Mouse (Mus musculus) CH12.LX (cell line): Measurements from ENCODE around the gene Sufu. TPM values are rescaled to one million over a fixed set of nuclear protein-coding genes. Genes with fewer than 3 reads are reported as not detected.

ENCODE experiments used
- DNase-seq: peaks from one replicate; pipeline ENCODE4 v3.0.0-alpha.2; 2013; ENCODE audit errors: extremely low read depth
- H3K27ac ChIP-seq: 2 replicates; pipeline ENCODE4 v1.5.1; 2012; ENCODE audit warnings: low read depth, mild to moderate bottlenecking, control low read depth, moderate library complexity; ENCODE audit not compliant: insufficient read depth
- H3K27me3 ChIP-seq: replicated peaks from 2 replicates; pipeline ENCODE3; 2012; ENCODE audit warnings: inconsistent platforms
- H3K36me3 ChIP-seq, 2 experiments: replicated peaks in 1 of 2; 2 replicates each; pipeline versions ENCODE3 to v1.6.1; 2012; ENCODE audit warnings: inconsistent platforms in 1 of 2, low read length in 1 of 2, mild to moderate bottlenecking in 1 of 2, mixed read lengths in 1 of 2, moderate library complexity in 1 of 2; ENCODE audit not compliant: control insufficient read depth in 1 of 2, insufficient read depth in 1 of 2
- H3K4me1 ChIP-seq, 2 experiments: 2 replicates each; pipeline ENCODE4 v1.6.1; 2012; ENCODE audit warnings: inconsistent platforms in 1 of 2, moderate library complexity in 1 of 2; ENCODE audit not compliant: insufficient read depth in 2 of 2, control insufficient read depth in 1 of 2
- H3K4me2 ChIP-seq: 2 replicates; pipeline ENCODE4 v1.6.1; 2012; ENCODE audit warnings: low read depth, mild to moderate bottlenecking, control low read depth; ENCODE audit not compliant: poor library complexity, insufficient read depth, severe bottlenecking
- H3K4me3 ChIP-seq, 3 experiments: fragments of 150-350 bp in 1 of 3; sonication (generic) in 1 of 3; replicated peaks in 1 of 3; 2 replicates each; pipeline versions ENCODE3 to v1.5.1; 2011 to 2012; ENCODE audit warnings: low read depth in 2 of 3, low read length in 2 of 3, mild to moderate bottlenecking in 2 of 3, moderate library complexity in 2 of 3, control low read depth in 1 of 3, improper control_type of control experiment in 1 of 3, inconsistent platforms in 1 of 3, mixed read lengths in 1 of 3; ENCODE audit not compliant: poor library complexity in 1 of 3
- H3K79me2 ChIP-seq: replicated peaks from 2 replicates; pipeline ENCODE4 v1.6.1; 2012; ENCODE audit warnings: mild to moderate bottlenecking, moderate library complexity; ENCODE audit not compliant: control insufficient read depth, poor library complexity, insufficient read depth, severe bottlenecking; ENCODE audit errors: extremely low read depth
- H3K9ac ChIP-seq: 2 replicates; pipeline ENCODE4 v1.6.1; 2012; ENCODE audit warnings: low read depth, mild to moderate bottlenecking, control low read depth, moderate library complexity; ENCODE audit not compliant: insufficient read depth
- H3K9me3 ChIP-seq: replicated peaks from 2 replicates; pipeline ENCODE3; 2012; ENCODE audit warnings: low read length, inconsistent platforms, mixed read lengths
- BHLHE40 ChIP-seq: IDR thresholded peaks from 2 replicates; pipeline ENCODE4 v1.6.1; 2011; ENCODE audit warnings: mild to moderate bottlenecking, low read depth, low read length, improper control_type of control experiment
- CHD1 ChIP-seq: IDR thresholded peaks from 2 replicates; pipeline ENCODE4 v1.6.1; 2012; ENCODE audit warnings: low read depth, low read length, improper control_type of control experiment, inconsistent platforms
- CTCF ChIP-seq, 2 experiments: IDR thresholded peaks in 1 of 2; conservative IDR thresholded peaks in 1 of 2; 2 replicates each; pipeline ENCODE4 v1.5.1; 2011 to 2012; ENCODE audit warnings: low read depth in 2 of 2, low read length in 2 of 2, improper control_type of control experiment in 1 of 2, inconsistent platforms in 1 of 2, mild to moderate bottlenecking in 1 of 2, moderate library complexity in 1 of 2
- E2F4 ChIP-seq: IDR thresholded peaks from 2 replicates; pipeline ENCODE4 v1.6.1; 2011; ENCODE audit warnings: low read depth, low read length, improper control_type of control experiment; ENCODE audit not compliant: insufficient replicate concordance
- ELF1 ChIP-seq: IDR thresholded peaks from 2 replicates; pipeline ENCODE4 v1.6.1; 2014; ENCODE audit warnings: low read depth, mild to moderate bottlenecking, inconsistent platforms, low read length, improper control_type of control experiment
- EP300 ChIP-seq: IDR thresholded peaks from 2 replicates; pipeline ENCODE4 v1.6.1; 2011; ENCODE audit warnings: low read length, improper control_type of control experiment
- ETS1 ChIP-seq: conservative IDR thresholded peaks from 2 replicates; pipeline ENCODE4 v1.6.1; 2012; ENCODE audit warnings: low read depth, mild to moderate bottlenecking, inconsistent platforms, low read length, improper control_type of control experiment, moderate library complexity
- GABPA ChIP-seq: IDR thresholded peaks from 2 replicates; pipeline ENCODE4 v1.6.1; 2012; ENCODE audit warnings: low read depth, low read length, improper control_type of control experiment, inconsistent platforms; ENCODE audit not compliant: insufficient replicate concordance
- HCFC1 ChIP-seq: IDR thresholded peaks from 2 replicates; pipeline ENCODE4 v1.6.1; 2012; ENCODE audit warnings: low read depth, mild to moderate bottlenecking, inconsistent platforms, low read length, improper control_type of control experiment
- IRF4 ChIP-seq: IDR thresholded peaks from 2 replicates; pipeline ENCODE4 v1.6.1; 2014; ENCODE audit warnings: low read depth, mild to moderate bottlenecking, inconsistent platforms, low read length, improper control_type of control experiment
- JUN ChIP-seq: IDR thresholded peaks from 2 replicates; pipeline ENCODE4 v1.6.1; 2011; ENCODE audit warnings: low read depth, mild to moderate bottlenecking, low read length, improper control_type of control experiment, moderate library complexity; ENCODE audit not compliant: insufficient read depth
- KAT2A ChIP-seq: IDR thresholded peaks from 2 replicates; pipeline ENCODE4 v1.6.1; 2012; ENCODE audit warnings: low read length, improper control_type of control experiment, inconsistent platforms; ENCODE audit not compliant: insufficient replicate concordance
- MAX ChIP-seq: IDR thresholded peaks from 2 replicates; pipeline ENCODE4 v1.6.1; 2011; ENCODE audit warnings: low read length, improper control_type of control experiment
- MAZ ChIP-seq: IDR thresholded peaks from 2 replicates; pipeline ENCODE4 v1.6.1; 2012; ENCODE audit warnings: low read depth, mild to moderate bottlenecking, inconsistent platforms, low read length, improper control_type of control experiment, moderate library complexity
- MXI1 ChIP-seq: IDR thresholded peaks from 2 replicates; pipeline ENCODE4 v1.6.1; 2011; ENCODE audit warnings: mild to moderate bottlenecking, low read depth, low read length, improper control_type of control experiment
- MYC ChIP-seq: IDR thresholded peaks from 2 replicates; pipeline ENCODE4 v1.6.1; 2011; ENCODE audit warnings: low read depth, mild to moderate bottlenecking, improper control_type of control experiment, low read length
- NELFE ChIP-seq: IDR thresholded peaks from 2 replicates; pipeline ENCODE4 v1.6.1; 2011; ENCODE audit warnings: low read depth, low read length, improper control_type of control experiment
- NRF1 ChIP-seq: IDR thresholded peaks from 2 replicates; pipeline ENCODE4 v1.6.1; 2014; ENCODE audit warnings: low read depth, mild to moderate bottlenecking, inconsistent platforms, low read length, improper control_type of control experiment, moderate library complexity
- PAX5 ChIP-seq: IDR thresholded peaks from 2 replicates; pipeline ENCODE4 v1.6.1; 2012; ENCODE audit warnings: low read length, inconsistent platforms, mixed read lengths
- POLR2A ChIP-seq: IDR thresholded peaks from 2 replicates; pipeline ENCODE4 v1.6.1; 2011; ENCODE audit warnings: low read depth, mild to moderate bottlenecking, improper control_type of control experiment, low read length
- POLR2AphosphoS2 ChIP-seq: IDR thresholded peaks from 2 replicates; pipeline ENCODE4 v1.6.1; 2011; ENCODE audit warnings: low read depth, low read length, improper control_type of control experiment
- RAD21 ChIP-seq: IDR thresholded peaks from 2 replicates; pipeline ENCODE4 v1.6.1; 2011; ENCODE audit warnings: low read depth, mild to moderate bottlenecking, low read length, improper control_type of control experiment, moderate library complexity
- SMC3 ChIP-seq: IDR thresholded peaks from 2 replicates; pipeline ENCODE4 v1.6.1; 2011; ENCODE audit warnings: low read depth, low read length, improper control_type of control experiment
- TBP ChIP-seq: conservative IDR thresholded peaks from 2 replicates; pipeline ENCODE4 v1.6.1; 2011; ENCODE audit warnings: low read depth, low read length, improper control_type of control experiment
- UBTF ChIP-seq: IDR thresholded peaks from 2 replicates; pipeline ENCODE4 v1.6.1; 2012; ENCODE audit warnings: low read depth, mild to moderate bottlenecking, inconsistent platforms, low read length, improper control_type of control experiment, moderate library complexity
- USF1 ChIP-seq: IDR thresholded peaks from 2 replicates; pipeline ENCODE4 v1.6.1; 2014; ENCODE audit warnings: low read depth, mild to moderate bottlenecking, inconsistent platforms, low read length, improper control_type of control experiment
- USF2 ChIP-seq: conservative IDR thresholded peaks from 2 replicates; pipeline ENCODE4 v1.6.1; 2011; ENCODE audit warnings: low read depth, low read length, improper control_type of control experiment
- ZC3H11A ChIP-seq: IDR thresholded peaks from 2 replicates; pipeline ENCODE4 v1.6.1; 2012; ENCODE audit warnings: low read depth, mild to moderate bottlenecking, inconsistent platforms, low read length, improper control_type of control experiment
- ZKSCAN1 ChIP-seq: IDR thresholded peaks from 2 replicates; pipeline ENCODE4 v1.6.1; 2012; ENCODE audit warnings: low read depth, inconsistent platforms, low read length, improper control_type of control experiment, borderline replicate concordance
- dilution Hi-C: fragments of 300-500 bp; cut with MboI; formaldehyde crosslinking; loops from 2 replicates; pipeline ENCODE4 v1.14.3; 2020; ENCODE audit warnings: low sequenced_read_pairs; ENCODE audit not compliant: extremely low pct_unique_long_range_greater_than_20kb, extremely low pct_ligation_motif_present
- in situ Hi-C: fragments of 300-500 bp; cut with MboI; formaldehyde crosslinking; loops from 3 replicates; pipeline ENCODE4 v1.14.3; 2019; ENCODE audit warnings: low sequenced_read_pairs, low pct_ligation_motif_present, low pct_unique_long_range_greater_than_20kb, mixed read lengths
- polyA plus RNA-seq: library from polyadenylated mRNA; unstranded; fragments of >175 nt; gene quantifications from 2 replicates; pipeline ENCODE4 v1.2.1, GENCODE M21; 2012; ENCODE audit warnings: low read depth; ENCODE audit not compliant: insufficient read length
- total RNA-seq, 2 experiments: library from RNA; depleted of rRNA; stranded (reverse); fragments of 300-350 nt in 1 of 2; fragments of >200 nt in 1 of 2; gene quantifications; 2 replicates each; pipeline ENCODE4 v1.2.3; 2012 to 2014

Gene Sufu
- total and polyA plus RNA-seq, 3 experiments, result 3.6 to 22.6 (median 9.8) TPM

DNA sequence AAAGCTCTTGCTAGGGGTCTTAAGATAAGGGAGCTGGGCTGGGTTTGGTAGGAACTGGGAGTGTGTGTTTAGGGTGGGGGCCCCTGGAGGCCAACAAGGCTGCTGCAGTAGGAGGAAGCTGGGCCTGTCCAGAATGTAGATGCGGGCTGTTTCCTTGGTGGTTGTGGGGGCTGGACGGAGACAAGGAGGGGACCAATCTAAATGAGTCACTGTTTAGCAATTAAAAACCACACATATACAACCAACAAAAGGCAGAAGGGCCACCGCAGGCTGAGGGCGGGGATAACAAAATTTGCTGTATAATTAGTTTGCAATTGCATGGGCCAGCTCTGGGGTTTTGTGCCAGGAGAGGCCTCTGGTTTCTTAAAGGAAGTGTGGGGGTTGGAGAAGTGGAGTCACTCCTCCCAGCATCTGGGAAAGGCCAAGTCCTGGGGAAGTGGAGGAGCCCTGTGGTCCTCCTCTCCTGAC is 107.4 kb downstream of the Sufu start:
- H3K4me3 ChIP-seq, result peak overlapping the region; percentile 82 to 93 (median 93)
- in situ Hi-C loops (no loop called here), dilution Hi-C loops (no loop called here)
- peak overlapping the region; percentile 82 for H3K4me2 ChIP-seq
- no peaks in the 10 kb centered on the region for H3K9me3 ChIP-seq
- peak overlapping the region; percentile 98 for H3K9ac ChIP-seq
- TF ChIP-seq MAZ (no peak), IRF4 (peak; percentile 66), NELFE (no peak; the same call in 1 of the 2 replicates), ETS1 (no peak), CHD1 (0 out of 2 replicates have a peak, but pooled peaks have one; percentile 34), CTCF (conservative IDR thresholded peaks at IDR 0.05 in 1 of 2, IDR thresholded peaks at IDR 0.05 in 1 of 2; ENCODE audit: low read depth in 2 of 2, low read length in 2 of 2) (peak in 1 of 2 experiments; percentile 41; a peak in 2 of 4 replicates), HCFC1 (peak; percentile 37; the same call in 1 of the 2 replicates), MYC (no peak), KAT2A (no peak), SMC3 (peak; percentile 12; the same call in 1 of the 2 replicates), EP300 (no peak; the same call in 1 of the 2 replicates), TBP (no peak), POLR2A (no peak), UBTF (no peak), ELF1 (peak; percentile 55), ZC3H11A (no peak), ZKSCAN1 (no peak), BHLHE40 (no peak), MXI1 (peak; percentile 35; the same call in 1 of the 2 replicates), JUN (no peak), POLR2AphosphoS2 (no peak), USF1 (no peak), RAD21 (no peak), USF2 (no peak), E2F4 (no peak), MAX (no peak), GABPA (no peak), NRF1 (no peak), PAX5 (no peak)
- peaks cover 19 to 47% of the 10 kb centered on the region in 2 experiments for H3K36me3 ChIP-seq
- DNase-seq, result peak; percentile 72
- H3K79me2 ChIP-seq, result peaks cover 66% of the 10 kb centered on the region
- peak overlapping the region; percentile 96 for H3K27ac ChIP-seq
- H3K27me3 ChIP-seq, result no peaks in the 10 kb centered on the region
- H3K4me1 ChIP-seq, result peaks cover 17 to 41% of the 10 kb centered on the region in 2 experiments
